Mouse (Mus musculus): Measurements from ENCODE around the gene Eif3b.

Gene Eif3b

DNA sequence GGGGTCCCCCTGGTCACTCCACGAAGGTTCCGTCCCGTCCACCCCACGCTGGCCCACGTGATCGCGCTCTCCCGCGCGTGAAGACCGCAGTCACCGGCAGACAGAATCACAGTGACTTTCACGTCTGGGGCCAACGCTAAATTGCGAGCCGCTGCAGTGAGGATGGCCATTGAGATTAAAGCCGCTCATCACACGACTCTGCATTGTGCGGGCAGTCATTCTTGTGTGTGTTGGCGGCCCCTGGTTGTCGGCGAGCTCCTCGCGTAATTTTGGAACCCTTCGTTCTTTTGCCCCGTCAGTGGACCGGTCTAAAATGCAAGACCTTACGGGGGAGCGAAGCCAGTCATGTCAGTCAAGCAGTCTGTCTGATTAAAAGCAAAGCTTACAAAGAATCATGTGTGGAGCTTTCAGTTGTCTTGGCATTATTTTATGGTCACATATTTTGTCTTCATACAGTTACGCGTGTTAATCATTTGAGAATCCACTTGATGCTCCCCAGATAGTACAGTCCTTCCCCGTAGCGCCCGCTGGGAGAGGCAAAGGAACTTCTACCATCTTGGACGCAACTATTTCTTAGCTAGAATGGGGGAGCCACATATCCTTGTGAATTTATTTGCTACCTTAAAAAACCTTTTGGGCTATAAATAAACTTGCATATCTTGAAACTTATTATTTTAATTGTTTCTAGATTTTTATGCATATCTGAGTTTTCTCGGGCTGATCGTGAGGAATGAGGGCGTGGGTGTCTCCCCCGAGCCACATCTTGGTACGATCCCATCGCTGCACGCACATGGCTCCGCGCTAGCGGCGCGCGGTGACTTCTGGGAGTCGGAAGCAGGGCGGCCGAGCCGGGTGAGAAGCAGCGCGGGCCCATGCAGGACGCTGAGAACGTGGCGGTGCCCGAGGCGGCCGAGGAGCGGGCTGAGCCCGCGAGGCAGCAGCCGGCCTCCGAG lies at the start of gene Eif3b:
Gene Eif3b, plus strand, starts transcription at position 840 of the 953 bp plus-strand sequence.
- DNase-seq, result peak; percentile 85

DNA sequence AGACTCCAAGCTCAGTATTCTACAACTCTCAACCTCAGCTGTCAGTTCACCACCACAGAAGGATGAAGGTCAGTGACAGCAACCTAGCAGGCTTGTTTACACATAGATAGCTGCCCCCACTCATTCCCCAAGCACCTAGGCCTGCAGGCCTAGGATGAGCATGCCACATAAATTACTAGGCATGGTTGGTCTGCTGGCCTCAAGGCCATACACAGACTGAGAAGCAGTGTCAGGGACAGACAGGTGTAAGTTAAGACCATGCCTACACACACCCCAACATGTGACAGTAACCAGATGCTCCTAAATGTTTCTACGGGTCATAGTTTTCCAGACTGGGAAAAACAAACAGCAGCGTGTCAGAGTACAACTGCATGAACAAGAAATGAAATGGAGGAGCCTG lies 49.7 kb upstream of the Eif3b start:
- no peak for DNase-seq

DNA sequence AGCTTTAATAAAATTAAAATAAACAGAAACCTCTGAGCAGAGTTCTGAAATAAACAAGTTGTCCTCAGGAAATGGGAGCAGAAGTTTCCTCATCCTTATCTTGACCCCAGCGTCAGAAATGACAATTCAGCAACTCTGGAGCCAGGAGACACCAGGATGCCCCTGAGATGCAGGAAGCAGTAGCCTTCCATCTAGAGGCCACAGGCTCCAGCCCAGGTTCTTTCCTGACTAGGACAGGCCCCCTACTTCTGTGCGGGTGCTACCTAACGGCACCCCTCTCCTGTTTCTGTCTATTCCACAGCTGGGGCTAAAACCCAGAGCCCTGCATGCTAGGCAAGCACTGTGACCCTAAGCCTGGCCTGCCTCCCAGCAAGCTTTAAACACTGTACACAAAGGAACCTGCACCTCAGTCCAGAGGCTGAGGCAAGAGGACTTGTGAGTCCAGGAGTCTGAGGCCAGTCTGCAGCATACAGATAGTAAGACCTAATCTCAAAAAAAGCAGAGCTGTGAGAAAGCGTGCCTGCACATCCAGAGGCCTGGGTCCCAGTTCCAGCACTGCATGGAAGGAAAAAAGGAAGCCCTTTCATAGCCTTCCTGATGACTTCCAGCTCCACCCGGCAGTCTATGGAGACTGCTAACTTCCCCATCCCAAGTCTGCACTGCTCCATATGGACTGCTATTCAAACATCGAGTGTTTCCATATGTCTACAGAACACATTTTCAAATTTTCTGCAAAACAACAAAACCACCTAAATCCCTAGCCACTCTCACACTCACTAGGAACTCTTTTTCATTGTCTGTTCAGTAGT lies 48.5 kb upstream of the Eif3b start:
- no peak for DNase-seq

DNA sequence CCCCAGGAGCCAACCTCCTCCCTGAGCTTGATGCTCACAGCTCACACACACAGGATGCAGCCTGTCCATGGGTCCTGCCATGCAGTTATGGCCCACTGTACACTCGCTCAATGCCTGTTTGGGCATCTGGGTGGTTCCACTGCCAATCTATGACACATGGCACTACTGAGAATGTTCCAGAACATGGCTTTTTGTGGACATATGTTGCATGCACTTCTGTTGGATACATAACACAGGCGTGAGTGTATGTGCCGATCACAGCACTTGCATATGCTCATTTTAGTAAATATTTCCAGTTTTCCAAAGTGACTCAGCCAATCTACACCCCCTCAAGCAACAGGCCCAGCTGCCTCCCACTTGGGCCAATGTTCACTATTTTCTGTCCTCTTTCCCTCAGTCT lies 47.5 kb upstream of the Eif3b start:
- DNase-seq, result no peak

DNA sequence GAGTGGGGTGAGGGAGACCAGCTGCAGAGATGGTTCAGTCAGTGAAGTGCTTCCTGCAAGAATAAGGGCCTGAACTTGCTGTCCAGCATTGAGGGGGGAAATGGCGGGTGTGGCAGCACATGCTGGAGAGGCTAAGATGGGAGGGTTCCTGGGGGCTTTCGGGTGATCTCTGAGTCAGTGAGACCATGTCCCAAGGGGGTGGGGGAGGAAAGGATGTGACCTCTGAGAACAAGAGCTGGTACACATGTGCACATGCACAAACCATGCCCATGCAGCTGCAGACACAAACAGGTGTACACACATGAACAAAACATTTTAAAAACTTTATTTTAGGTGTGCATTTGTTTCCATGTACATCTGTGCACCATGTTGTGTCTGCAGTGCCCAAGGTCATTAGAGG lies 45.4 kb upstream of the Eif3b start:
- DNase-seq, result no peak

DNA sequence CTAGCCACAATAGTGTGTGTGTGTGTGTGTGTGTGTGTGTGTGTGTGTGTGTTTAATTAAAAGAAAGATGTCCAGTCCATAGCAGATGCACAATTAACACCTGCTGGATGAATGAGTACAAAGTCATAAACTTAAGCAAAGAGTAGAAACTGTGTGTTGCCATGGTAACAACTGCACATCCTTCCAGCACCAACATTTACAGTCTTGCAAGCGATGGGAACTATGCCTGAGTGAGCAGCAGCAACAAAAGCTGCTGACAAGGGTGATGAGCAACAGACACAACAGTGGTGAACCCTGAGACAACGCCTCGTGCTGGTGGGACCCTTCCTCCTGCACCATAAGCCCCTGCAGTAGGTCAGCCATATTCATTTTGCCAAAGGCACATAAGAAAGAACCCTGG lies 44.9 kb upstream of the Eif3b start:
- DNase-seq, result no peak

DNA sequence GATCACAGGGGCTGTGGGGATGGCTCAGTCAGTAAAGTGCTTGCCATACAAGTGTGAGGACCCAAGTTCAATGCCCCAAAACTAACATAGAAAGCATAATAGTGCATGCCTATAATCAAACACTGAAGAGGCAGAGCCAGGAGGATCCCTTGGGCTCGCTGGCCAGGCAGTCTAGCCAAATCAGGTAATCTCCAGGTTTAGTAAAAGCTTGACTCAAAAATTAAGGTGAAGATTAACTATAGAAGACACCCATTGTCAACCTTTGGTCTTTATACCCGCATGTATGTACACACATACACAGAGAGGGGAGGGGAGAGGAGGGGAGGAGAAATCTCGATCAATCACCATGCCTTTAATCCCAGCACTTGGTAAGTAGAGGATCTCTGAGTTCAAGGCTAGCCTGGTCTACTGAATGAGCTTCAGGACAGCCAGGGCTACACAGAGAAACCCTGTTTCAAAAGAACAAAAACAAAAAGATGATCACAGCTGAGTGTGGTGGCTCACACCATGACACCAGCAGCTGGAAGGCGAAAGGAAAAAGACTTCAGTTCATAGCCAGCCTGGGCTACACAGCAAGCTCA lies 43.8 kb upstream of the Eif3b start:
- DNase-seq, result no peak

DNA sequence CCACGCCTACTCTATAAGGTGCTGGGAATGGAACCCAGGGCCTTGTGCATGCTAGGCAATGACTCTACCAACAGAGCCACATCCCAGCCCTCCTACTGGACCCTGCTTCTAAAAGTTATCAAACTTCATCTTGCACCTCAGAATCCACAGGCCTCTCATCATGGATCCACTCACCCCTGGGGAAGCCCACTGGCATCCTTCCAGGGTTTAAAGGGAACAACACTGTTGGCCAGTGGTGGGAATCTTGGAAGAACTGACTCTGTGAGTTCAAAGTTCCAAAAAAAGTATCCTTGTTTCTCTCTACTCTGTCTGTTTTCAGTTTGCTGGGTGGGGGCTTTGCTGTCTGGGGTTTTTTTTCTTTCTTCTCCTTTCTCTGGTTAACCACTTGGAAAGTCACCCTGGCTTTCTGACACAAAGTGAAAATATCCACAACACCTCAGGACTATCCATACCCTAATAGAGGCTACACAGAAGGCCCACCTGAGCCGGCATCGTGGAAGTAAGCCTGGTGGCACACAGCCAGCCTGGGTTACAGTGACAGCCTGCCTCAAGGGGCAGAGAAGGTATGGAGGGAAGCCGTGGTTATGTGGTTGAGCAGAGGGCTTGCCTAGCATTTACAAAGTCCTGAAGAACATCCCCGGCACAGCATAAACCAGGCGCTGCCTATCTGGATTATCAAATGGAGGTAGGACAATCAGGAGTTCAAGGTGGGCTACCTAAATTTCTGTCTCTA lies 40.8 kb upstream of the Eif3b start:
- no peak for DNase-seq

DNA sequence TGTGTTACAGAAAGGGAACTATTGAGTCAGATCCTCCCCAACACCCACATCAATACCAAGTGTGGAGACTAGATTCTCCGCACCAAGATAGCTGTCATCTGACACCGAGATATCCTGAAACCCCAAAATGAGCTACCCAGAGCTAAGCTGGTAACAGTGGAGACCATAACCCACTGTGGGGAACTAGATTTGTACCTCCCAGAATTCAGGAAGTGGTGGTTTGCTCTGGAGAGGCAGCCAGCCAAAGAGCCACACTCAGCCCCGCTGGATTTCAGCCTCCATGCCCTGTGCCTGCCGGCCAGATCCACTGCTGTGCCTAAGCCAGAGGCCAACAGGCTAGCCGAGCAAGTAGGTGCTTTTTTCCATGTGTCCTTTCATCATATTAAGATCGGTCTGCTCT lies 39.8 kb upstream of the Eif3b start:
- DNase-seq, result no peak

DNA sequence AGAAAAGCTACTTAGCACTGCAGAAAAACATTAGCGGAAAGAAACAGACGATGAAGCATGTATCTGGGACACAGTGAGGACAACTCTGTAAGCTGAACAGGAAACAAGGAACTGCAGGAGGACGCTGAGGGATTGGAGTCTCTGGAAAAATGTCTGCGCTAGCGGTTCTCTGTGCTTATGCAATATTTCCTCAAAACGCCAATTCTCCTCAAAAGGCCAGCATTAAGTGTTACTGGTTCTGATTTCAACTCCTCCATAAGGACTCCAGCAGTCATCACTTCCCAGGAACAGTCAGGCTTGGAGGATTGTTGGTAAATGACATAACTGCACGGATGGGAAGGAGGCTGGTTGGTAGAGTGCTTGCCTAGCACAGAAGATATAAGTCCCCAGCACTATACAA lies 38.0 kb upstream of the Eif3b start:
- DNase-seq, result no peak

DNA sequence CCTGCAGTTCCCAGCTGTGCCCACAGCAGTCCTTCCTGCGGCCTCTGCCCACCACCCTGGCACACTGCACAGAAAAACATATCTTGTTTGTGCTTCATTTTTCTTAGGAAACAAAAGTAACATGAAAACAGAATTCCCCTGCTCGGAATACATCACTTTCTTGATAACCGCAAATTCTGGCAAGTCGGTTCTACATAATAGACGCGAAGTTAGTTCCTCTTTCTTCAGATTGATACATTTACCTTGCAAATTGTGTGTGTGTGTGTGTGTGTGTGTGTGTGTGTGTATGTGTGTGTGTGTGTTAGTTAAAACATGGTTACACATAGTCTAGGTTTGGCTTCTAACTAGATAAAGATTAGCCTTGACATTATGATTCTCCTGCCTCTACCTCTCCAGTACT lies 36.4 kb upstream of the Eif3b start:
- DNase-seq, result no peak

DNA sequence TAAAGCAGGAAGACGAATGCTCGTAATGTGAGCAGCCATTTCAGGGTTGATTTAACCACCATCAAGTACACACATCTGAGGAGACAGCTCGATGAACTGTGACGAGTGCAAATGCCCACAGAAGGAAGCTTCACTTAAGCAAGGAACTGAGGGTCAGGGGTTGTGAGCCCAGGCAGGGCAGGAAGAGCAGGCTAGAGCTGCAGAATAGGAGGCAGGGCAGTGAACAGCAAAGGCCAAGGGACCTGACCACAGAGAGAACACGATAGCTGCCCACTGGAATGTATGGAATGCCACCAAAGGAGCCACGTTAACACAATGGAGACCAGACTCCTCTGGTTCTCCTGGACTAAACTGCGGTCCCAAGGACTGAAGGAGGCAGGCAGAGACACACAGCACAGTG lies 35.6 kb upstream of the Eif3b start:
- DNase-seq, result no peak

DNA sequence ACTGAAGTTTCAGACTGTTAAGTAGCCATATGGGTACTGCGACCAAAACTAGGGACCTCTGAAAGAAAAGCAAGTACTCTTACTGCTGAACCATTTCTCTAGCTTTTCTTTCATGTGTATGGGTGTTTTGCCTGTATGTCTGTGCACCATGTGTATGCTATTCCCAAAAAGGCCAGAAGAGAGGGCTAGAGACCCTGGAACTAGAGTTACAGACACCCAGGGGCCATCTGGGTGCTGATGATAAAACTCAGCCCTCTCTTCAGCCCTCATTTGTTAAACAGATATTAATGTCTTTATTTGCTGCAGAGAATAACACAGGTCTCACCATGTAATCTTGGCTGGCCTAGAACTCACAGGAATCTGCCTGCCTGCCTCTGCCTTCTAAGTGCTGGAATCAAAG lies 34.7 kb upstream of the Eif3b start:
- DNase-seq, result no peak

DNA sequence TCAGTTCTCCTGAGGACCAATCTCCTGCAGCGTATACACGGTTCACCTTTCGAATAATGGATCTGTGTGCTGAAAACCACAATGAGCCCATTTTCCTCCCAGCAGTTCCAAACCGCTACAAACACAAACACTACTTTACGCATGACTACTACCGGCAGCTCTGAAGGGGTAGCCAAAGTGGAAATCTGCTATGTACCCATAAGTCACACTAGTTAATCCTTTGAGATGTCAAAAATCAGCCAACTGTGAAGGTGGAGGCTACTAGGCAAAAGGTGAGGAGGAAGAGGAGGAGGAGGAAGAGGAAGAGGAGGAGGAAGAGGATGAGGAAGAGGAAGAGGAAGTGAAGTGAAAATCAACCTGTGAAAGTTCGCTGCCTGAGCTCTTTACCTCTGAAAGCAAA lies 31.9 kb upstream of the Eif3b start:
- no peak for DNase-seq

DNA sequence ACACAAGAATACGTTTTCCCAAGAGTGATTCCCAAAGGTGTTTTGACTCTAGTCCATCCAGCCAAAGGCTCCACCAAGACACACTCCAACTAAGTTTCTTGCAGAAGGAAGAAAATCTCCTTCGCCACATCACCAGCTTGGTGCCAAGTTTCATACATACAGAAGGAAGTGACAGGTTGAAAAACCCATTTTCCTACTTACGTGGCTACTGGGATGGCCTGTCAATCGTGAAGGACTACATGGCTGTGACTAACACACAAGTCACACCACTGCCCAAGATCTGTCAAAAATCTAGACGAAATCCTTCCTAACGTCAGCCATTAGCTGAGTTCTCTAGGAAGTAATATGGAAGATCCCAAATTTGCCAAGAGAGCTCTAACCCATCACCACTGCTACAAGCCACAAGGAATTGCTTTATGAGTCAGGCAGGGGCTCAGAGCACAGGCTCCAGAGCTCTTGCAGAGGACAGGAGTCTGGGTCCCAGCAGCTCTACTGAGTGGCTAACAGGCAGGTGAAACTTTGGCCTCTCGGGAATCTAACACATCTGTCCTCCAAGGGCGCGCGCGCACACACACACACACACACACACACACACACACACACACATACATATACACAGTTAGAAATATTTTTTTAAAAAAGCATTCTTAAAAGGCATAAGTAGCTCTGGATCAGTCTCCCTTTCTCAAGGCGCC lies 31.2 kb upstream of the Eif3b start:
- no peak for DNase-seq

DNA sequence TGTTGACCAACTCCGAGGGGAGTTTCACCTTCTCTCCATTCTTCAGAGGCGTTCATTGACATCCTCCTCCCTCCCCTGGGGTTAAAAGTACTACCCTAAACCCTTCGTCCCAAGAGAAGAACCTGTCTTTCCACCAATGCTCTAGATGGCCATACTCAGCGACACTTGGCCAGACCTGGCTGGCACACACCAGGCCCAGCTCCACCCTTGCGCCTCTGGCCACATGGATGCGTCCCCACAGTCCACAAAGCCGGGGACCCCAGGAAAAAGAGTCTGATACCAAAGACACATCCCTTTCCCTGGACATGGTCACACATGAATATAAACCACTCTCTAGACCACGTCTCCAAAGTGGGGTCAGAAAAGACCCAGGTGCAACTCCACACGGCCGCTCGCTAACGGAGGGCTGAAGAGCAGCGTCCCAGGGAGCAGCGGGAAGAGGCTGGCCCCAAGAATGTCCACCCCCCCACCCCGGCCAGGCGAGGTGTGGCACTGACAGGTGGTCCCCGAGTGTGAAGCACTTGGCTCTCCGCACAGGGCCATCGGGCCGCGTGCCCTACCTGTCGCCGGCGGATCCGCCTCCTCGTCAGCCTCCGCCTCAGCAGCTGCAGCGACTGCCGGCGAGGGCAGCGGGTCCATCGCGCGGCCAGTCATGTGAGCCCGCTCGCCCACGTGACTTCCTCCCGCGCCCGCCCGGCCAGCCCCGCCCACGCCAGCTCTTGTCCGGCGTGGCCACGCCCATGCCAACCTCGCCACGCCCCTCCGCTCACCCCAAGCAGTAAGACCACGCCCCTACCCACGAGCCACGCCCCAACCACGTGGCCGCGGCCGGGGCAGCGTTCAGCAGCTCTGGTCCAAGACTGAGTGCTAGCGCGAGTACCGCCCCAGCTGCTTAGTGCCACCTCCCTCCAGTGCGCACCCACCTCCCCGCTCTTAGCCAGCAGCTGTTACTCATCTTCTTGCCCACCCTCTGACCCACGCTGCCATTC lies 30.2 kb upstream of the Eif3b start, which contains the start of gene Snx8:
Gene Snx8, minus strand, starts transcription at position 675 of the 989 bp plus-strand sequence.
- DNase-seq, result peak; percentile 91

DNA sequence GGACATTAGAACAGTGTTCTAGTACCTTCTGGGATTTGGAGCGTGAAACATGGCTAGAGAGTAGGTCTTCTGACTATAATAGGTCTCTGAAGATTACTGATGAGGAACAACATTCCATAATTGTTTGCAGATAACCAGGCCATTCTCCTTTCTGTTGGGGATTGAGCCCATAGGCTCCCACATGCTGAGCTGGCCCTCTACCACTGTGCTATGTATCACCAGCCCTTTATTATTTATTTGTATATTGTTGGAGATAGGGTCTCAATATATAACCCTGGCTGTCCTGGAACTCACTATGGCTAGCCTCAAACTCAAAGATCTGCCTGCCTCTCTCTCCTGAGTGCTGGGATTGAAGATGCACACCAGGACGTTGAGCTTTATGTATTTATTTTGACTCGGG lies 29.5 kb upstream of the Eif3b start:
- DNase-seq, result no peak

DNA sequence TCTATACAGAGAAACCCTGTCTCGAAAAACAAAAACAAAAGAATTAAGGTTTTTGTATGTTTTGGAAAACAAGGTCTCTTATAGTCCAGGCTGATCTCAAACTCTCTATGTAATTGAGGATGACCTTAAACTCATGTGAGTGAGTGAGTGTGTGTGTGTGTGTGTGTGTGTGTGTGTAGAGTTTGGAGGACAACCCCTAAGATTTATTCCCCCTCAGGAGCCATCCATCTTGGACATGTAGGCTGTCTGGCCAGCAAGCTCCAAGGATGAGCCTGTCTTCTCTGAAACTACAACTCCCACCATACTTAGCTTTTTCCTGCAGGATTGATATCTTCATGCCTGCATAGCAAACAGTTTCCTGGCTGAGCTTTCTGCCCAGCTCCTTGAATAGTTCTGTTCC lies 27.7 kb upstream of the Eif3b start:
- DNase-seq, result no peak

DNA sequence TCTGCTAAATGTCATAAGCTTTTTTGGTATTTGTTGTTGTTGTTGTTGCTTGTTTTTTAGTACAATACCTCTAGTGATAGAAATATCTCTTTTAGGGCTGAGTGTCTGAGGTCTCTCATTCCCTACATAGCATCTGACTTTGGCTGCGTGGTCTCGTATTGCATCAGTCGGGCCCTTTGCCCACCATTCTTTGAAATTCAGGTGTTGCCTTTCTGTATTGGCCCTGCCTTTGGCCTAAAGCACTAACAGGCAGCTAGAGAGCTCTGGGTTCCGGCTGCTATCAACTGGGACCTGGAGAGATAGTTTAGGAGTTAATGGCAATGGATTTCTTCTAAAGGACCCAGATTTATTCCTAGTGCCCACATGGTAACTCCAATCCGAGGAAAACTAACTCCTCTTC lies 27.1 kb upstream of the Eif3b start:
- DNase-seq, result no peak

DNA sequence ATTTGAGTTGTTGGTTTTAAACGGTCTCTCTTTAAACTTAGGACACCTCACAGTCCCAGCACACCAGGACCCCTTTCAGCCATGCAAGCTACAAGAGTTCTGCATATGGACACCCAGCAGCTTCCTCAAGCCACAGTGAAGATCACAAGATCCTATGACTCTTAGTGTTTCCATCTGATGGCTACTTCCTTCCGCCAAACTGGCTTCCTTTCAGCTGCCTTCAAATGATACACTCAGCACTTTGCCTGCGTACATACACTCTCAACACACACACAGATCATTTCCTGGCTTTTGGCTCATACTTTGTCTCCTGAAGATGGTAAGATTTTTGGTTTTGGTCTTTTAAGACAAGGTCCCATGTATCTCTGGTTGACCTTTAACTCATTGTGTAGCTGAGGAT lies 26.4 kb upstream of the Eif3b start:
- DNase-seq, result no peak
